Mouse (Mus musculus) forebrain, embryonic 11.5 days (tissue): ENCODE measurements around the gene Asb5. TPM values are rescaled to one million over a fixed set of nuclear protein-coding genes. Genes with fewer than 3 reads are reported as not detected.

Experiments
- polyA plus RNA-seq: library from polyadenylated mRNA; unstranded; fragments of >200 nt; fragmentation: Nextera tagmentation; extraction: Ambion mirVana; gene quantifications from 2 replicates; pipeline ENCODE4 v1.2.1, GENCODE M21; 2014

The Asb5 gene
- polyA plus RNA-seq, 1 experiment from 2014 or later, result 4.2 TPM

Other genes with a start within 250 kb of the Asb5 start
- 84.3 and 85.8 TPM in 2 replicates for gene Spcs3, start 418 bp downstream of the Asb5 start, polyA plus RNA-seq
- gene Spata4, start 71.2 kb downstream of the Asb5 start, polyA plus RNA-seq, result not detected in 2 replicates